Mouse (Mus musculus): ENCODE measurements around the gene Lipc.
"Not testable (repeated sequence)": the region's sequence is repeated elsewhere in the genome, so short reads cannot be mapped to it uniquely, and the experiment has no call there.

Gene Lipc

DNA sequence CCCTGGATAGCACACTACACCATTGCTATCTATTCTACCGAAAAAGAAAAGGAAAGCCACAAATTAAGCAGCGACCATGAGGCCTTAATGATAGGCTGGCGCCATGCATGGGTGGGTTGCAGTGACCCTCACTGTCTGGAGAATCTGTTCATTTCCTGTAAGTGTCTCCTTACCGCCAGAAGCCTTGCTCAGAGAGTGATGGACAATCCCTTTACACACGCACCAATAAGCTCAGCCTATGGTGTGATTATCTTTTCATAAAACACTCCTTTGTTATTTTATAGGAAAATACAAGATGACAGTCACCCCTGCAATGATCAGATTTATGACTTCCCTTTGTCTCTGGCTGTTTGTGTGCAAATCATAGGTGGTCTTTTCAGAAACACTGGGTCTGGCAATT is 92.8 kb downstream of the Lipc start:
- no peak for DNase-seq (ENCODE audit: low spot score in 2 of 2)

DNA sequence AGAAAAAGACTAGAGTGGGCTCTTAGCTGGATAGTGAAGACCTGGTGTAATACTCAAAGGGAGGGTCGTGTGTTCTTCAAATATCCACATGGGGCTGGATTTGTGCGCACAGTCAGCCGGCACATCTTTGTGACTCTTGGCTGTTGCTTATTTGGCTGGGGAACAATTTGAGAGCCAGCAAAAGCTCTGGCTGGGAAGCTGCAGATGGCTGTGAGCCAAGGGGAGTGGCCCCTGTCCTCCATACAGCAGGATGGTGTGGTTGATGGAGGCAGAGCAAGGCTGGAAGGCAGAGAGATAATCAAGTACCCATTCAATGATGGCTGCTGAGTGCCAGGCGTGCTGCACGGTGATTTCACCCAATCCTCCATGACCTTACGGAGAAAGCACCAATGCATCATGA is 96.2 kb downstream of the Lipc start:
- DNase-seq (ENCODE audit: low spot score in 2 of 2): no peak

DNA sequence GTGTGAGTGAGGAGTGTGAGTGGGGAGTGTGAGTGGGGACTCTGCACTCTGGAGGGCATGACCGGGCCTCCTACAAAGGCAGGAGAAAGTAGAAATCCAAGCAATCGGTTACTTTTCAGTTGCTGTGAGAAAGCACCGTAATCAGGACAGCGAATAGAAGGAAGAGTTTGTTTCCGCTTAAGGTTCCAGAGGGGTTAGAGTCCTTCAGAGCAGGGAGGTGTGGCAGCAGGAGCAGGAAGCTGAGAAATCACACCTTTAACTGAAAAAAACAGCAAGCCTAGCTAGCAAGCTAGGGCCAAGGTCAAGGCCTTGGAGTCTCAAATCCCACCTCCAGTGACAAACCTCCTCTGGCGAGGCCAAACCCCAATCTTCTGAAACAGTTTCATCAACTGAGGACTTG is 97.1 kb downstream of the Lipc start:
- DNase-seq (ENCODE audit: low spot score in 2 of 2): no peak

DNA sequence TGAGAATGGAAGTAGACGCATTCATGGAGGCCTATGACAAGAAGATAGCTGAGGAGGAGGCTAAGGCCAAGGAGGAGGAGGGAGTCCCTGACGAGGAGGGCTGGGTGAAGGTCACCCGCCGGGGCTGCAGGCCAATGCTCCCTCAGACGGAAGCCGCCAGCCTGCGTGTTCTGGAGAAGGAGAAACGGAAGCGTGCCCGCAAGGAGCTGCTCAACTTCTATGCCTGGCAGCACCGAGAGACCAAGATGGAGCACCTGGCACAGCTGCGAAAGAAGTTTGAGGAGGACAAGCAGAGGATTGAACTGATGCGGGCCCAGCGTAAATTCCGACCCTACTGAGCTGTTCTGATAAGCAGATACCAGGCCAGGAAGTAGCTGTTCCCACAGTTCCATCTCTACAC is 98.9 kb downstream of the Lipc start:
- DNase-seq (ENCODE audit: low spot score in 2 of 2): not testable (repeated sequence)

DNA sequence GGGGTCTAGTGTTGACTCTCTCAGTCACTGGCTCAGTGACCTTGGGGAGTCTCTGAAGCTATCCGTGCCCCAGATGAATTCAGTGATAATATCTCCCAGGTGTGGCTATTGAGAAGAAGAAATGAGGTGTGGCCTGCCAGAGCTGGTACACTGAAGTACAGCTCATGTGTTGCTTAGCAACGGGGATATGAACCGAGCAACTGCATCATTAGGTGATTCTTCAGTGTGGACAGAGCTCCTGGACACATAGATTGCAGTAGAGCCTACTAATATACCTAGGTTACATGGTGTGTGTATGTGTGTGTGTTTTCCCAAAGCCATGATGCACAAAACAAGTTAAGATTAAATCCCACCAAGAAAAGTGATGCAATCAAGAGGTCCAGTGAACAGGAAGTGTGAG is 100.5 kb downstream of the Lipc start:
- DNase-seq (ENCODE audit: low spot score in 2 of 2): no peak

DNA sequence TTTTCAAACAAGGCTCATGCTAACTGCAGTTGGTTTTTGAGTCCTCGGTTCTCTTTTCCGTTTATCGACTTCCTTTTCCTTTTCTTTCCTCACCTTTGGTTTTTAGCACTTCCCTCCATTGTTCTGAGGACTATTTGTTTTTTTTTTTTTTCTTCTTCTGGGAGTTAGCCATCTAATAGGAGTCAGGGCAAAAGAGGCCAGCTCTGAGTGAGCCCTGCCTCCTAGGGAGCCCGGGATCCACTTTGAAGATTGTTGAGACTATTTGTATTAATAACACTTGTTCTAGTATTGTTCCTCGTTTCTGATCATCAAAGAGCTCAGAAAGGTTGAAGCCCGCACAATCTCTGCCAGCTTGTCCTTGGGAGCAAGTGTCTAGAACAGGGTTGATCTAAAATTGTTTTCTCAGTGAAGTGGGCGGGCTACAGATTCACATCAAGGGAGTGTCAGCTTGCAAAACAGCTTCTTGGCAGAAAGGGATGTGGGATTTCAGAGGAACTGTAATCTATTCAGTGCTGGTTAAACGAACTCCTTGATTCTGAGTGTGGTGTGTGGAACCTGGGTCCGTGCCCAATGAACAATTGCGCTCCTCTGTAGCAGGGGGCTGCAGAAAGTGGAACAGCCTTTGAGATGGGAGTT is 103.8 kb downstream of the Lipc start:
- peak; percentile 27 to 47 for DNase-seq (ENCODE audit: low spot score in 2 of 2)

DNA sequence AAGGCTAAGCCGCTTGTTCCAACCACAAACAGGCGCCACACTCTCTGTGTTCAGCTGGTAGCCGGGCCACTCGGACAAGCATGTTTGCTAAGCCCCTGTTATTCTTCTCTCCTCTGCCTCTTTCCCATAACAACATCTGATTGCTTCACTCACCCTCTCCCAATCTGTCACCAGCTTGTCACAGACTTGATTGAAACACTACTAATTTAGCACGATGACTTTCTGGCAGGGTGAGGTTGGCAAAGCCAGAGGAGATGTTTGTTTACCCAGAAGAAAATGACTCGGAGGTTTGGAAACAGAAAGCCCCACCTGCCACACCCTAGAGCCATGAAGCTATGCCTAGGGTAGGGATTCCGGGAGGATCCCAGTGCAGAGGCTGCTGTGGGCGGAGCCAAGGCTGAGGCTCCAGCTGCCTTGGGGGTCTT is 104.4 kb downstream of the Lipc start:
- DNase-seq (ENCODE audit: low spot score in 2 of 2): no peak

DNA sequence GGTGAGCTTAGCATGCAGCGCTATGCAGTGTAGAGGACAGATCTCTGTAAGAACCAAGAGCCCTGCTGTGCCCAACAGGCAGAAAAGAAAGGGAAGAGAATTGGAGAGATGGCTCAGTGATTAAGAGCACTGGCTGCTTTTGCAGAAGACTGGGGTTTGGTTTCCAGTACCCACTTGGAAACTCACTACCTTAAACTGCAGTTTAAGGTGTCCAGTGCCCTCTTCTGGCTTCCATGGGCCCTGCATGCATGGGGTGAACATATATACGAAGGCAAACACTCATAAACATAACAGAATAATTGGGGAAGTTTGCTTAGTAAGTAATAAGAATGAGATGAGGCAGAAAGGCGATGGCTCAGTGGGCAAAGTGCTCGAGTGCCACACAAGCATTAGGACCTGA is 108.8 kb downstream of the Lipc start:
- no peak for DNase-seq (ENCODE audit: low spot score in 2 of 2)

DNA sequence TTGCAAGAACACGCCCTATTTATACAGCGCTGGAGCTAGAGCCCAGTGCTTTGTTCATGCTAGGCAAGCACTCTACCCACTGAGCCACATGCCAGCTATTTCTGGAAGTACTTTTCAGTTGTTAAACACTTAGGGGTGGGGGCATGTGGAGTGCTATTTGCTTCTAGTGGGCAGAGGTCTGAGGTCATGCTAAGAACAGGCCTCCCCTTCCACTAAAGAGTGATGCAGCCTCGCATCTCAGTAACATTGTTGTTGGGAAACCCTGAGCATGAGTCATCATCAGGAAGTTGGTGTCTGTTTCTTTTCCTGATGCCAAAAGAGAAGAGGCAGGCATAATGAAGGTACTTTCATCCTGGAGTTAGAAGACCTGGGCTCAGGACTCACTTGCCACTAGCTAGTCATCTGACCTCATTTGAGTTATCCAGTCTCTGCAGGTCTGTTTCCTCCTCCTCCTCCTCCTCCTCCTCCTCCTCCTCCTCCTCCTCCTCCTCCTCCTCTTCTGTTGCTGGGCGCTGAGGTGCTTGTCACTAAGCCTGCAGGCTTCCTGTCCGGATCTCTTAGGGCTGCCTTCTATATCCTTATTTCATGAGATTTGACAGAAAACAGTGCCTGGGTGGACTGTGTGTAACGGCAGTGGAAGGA is 109.6 kb downstream of the Lipc start:
- no peak for DNase-seq (ENCODE audit: low spot score in 2 of 2)

DNA sequence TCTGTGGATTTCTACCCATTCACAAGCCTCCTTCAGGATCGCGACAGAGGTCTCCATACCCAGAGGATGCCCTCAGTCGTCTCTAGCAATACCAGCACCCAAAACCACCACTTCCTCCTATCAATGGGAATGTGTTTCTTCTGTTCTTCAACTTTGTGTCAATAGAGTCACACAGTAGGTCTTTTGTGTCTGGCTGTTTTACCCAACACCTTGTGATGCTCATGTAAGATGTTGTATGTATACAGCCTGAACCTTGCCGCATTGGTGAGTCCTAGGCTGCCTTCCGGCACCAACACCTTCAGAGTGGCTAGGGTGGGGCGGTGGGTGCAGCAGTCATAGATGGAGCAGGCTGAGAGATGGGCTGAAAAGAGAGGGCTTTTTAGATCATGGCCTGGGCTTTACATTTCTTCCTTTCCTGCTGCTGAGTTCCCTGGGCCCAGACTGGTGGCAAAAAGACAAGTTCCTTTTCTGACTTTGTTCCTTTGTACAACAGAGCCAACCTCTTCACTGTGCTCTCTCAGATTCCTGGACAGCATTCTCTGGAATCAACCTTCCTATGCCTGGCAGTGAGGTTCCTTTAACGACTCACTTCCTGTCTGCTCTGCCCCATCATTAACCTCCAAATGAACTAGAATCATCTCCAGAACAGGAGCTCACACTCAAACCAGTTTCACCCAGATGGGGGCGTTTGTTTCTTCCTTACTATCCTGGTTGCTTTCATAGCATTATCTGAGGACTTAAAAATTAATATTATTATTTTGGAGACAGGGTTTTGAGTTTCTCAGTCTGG is 110.4 kb downstream of the Lipc start:
- DNase-seq (ENCODE audit: low spot score in 2 of 2): no peak

DNA sequence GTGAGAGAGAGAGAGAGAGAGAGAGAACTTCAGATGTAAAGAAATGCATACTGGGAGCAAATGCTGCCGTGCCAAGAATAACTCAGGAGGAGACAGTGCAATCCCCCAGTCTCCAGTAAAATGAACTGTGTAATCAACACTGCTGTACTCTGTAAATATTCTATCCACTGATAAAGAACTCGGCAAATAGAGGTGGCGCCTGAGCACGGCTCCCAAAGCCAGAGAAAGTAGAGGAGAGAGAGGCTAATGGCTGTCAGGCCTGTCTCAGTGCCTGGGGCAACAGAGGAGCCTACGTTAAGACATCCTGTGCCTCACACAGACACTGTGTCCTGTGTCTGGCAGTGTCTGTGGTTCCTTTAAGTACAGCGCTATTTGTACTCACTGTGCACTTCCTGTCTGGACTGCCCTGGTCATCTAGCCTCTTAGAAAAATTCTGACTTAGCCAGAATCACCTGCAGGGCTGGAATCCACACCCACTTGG is 111.1 kb downstream of the Lipc start:
- peak in 1 of 2 experiments; percentile 20 for DNase-seq (ENCODE audit: low spot score in 2 of 2)

DNA sequence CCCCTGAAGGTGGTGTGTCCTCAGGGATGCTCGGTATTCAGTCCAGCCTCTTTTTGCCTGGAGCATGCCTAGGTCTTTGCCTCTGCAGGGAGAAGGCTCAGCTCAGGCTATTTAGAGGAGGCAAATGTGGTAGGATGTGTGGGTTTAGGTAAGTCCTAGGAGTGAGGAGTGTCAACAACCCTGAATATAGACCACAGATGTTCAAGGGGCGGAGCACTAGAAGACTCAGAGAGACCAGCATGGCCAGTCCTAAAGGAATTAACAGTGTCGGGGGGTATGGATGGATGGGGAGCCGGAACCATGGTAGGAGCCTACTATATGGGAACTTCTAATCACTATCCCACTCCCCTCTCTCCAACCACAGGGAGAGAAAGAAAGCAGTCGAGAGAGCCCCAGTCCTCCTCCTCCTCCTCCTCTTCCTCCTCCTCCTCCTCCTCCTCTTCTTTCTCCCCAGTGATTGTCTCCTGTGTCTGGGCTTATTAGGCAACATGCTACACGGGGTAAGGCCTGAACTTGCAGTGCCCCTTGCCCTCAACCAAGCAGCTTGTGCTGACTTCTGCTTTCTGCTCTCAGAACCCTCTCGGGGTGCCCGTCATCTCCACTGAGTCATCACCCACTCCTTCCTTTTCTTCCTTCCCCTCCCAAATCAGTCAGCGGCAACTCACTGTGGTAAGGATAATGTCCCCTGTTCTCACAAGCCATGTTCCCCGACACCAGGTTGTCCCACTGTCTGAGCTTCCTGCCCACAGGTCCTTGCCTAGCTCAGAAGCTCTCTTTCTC is 113.7 kb downstream of the Lipc start:
- peak in 1 of 2 experiments; percentile 28 for DNase-seq (ENCODE audit: low spot score in 2 of 2)

DNA sequence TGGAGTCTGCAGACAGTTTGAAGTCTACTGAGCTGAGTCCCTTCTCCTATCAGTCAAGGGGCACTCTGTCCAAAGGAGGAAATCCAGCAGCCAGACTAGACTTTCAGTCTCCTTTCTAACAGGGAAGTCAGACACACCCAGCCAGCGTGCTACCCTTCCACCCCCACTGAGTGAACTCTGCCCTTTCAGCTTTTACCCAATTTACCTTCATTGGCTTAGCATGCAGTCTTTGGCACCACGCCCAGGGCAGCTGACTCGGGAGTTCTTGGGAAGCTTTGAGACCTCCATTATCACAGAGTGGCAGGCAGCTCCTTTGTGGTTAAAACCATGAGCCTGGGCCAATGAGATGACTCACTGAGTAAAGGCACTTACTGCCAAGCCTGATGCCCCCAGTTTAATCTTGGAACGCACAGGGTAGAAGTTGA is 117.3 kb downstream of the Lipc start:
- DNase-seq (ENCODE audit: low spot score in 2 of 2): peak; percentile 33 to 48

DNA sequence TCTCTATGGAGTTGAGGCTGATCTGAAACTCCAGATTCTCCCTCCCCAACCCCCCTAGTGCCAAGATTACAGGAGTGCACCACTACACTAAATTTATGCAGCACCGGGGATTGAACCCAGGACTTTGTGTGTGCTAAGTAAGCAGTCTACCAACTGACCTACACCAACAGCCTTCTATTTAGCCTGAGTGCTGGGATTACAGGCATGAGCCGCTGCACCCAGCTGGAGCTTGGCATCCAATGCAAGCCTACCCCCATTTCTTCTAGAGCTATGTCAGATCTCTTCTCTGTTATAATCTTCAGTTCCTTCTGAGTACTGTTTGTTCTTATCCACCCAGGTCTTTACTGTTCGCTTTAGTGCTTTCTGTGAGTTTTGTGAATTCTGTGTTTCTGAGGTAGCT is 117.8 kb downstream of the Lipc start:
- DNase-seq (ENCODE audit: low spot score in 2 of 2): no peak

DNA sequence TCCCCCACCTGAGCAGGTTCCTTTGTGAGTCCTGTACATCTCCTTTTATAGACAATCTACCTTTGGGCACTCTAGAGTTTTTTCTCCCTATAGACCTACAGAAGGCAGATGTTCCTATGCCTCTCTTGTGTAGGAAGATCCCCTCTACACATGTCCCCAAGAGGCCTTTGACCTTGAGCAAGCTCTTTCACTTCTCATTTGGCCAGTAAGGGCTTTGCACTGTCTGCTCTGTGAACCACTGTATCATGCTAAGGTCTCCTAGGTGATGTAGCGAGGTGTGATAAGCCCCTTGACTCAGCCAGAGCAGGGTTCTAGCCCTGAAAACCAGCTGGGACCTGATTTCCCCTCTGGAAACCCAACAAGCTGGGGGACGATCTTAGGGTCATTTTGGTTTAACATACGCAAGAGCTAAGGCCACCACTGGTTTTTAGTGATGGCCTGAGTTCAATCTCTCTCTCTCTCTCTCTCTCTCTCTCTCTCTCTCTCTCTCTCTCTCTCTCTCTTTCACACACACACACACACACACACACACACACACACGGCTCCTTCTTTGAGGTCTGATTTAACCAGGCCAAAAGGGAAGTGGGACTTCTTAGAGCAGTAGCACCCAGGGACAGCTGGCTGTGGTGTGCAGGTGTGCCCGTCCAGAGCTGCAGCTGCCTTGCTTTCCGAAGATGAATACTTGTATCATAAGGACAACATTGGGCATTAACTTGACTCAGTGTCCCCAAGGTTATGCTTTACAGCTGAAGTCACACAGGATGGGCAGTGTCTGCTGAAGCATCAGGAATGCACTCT is 118.7 kb downstream of the Lipc start:
- DNase-seq (ENCODE audit: low spot score in 2 of 2): no peak

DNA sequence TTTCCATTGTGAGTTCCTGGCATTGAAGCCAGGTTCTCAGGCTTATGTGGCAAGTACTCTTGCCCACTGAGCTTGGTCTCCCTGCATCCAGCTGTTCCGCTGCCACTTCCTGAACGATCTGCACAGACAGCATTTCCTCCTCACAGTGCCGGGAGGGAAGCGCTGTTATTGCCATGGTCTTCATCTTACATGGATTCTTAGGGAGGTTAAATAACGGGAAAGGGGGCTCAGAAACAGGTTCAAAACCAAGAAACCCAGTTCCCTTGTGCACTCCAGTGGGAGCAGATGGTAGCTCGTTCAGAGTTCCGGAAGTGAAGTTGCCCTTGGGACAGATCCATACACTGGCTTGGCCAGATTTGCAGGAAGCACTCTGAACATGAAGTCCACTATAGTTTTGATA is 119.8 kb downstream of the Lipc start:
- DNase-seq (ENCODE audit: low spot score in 2 of 2): no peak

DNA sequence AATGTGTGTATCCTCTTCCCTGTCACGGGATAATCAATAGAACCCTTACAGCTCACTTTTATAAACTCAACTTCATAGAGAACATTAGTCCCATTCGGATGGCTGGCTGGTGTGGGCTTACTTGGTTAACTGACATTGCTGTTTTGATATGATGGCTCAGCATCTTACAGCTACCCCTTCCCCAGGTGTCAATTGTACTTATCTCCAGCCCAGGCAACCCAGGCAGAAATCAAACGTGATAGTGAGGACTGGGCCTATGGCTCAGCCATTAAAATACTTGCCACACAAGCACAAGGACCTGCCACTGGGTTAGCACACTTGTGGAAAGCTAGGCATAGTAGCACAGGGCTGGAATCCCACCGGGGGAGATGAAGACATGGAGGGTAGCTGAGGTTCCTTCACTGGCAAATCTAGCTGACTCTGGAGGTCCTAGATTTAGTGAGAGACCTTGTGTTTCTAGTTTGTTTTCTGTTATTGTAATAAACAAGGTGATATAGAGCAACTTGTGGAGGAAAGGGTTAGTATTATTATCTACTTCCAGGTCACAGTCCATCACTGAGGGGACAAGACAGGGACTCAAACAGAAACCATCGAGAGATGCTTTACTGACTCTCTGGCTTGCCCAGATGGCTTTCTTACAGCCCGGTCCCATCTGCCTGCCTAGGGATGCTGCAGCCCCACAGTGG is 121.0 kb downstream of the Lipc start:
- no peak for DNase-seq (ENCODE audit: low spot score in 2 of 2)

DNA sequence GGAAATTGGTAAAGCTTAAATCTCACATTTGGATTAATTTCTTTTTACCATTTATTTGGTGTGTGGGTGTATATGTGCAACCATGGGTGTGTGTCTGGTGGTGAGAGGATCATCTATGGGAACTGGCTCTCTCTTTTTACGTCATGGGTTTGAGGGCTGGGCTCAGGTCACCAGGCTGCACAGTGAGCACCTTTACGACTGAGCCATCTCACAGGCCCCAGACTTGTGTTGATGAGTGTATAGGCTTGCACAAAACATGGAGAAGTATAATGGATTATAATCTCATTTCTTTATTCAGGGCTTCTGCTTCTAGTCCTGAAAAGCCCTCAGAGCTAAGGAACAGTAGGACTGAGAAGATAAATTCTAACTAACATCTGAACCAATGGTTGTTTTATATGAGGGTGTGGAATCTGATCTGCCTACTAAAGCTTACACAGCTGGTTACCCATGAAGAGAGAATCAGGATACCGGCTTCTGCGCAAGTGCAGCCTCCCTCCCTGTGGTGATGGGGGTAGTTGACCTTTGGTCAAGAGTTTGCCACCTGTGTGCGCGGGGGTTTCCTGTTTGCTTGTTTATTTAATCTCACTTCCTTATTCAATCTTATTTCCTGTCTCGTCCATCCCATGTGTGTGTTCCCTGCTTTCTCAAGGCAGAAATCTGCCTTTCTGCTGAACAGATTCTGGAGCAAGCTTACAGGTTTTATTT is 122.1 kb downstream of the Lipc start:
- DNase-seq (ENCODE audit: low spot score in 2 of 2): no peak

DNA sequence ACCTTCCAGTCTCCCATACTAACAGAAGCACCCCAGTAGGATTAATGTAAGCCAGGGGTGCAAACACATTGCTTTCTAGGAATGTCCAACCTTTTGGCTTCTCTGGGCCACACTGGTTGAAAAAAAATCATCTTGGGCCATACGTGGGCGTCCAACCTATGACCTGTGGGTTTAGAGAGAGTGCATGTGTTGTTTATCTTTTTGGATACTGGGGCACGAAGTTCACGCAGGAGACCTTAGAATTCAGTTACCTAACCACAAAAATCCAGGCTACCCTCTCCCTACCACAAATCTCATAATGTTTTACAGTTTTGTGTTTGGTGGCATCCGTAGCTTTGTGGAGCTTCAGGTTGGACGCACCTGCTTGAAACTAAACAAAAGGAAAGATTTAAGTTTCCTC is 124.1 kb downstream of the Lipc start:
- DNase-seq (ENCODE audit: low spot score in 2 of 2): no peak

DNA sequence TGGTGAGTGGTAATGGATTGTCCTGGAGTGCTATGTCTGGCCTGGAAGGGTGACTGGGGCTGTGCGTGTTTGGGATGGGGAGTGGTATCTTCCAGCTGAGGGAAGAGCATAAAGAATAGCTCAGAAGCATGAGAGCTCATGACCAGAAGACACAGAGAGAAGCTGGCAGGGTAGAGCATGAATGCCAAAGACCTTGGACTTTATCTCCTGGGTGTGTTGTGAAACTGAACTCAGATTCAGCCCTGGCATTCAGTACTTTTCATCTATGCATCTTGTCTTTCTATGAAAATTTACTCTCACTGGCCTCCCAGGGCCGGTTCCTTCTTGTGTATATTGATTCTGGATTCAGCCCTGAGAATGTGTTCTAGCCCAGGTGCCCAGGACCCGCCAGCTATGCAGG is 127.9 kb downstream of the Lipc start:
- DNase-seq (ENCODE audit: low spot score in 2 of 2): no peak

All from frontal cortex, postnatal 14 days (tissue).